Mouse (Mus musculus): ENCODE results near the gene Plcl1.
A peak's percentile ranks its signal among the peaks of the same experiment; 100 is the strongest.

Plcl1 gene

GRCm38 (mm10) chr1:55405272-55406022, at the start of gene Plcl1:
Gene Plcl1 (plus strand): TSS chr1:55405921.
- peak; percentile 87 for DNase-seq (ENCODE audit: low read depth)

- DNase-seq (ENCODE audit: low read depth): no peak
These were observed 43.1 kb upstream of the Plcl1 start for GRCm38 (mm10) chr1:55362634-55363033.

- DNase-seq (ENCODE audit: low read depth): no peak
These were observed 42.6 kb upstream of the Plcl1 start, which contains the start of gene Boll for GRCm38 (mm10) chr1:55363044-55363565. Gene Boll (minus strand): TSS chr1:55363469.

GRCm38 (mm10) chr1:55363586-55363985, 42.1 kb upstream of the Plcl1 start:
- no peak for DNase-seq (ENCODE audit: low read depth)

- no peak for DNase-seq (ENCODE audit: low read depth)
These were observed 33.1 kb upstream of the Plcl1 start for GRCm38 (mm10) chr1:55372626-55373025.

- no peak for DNase-seq (ENCODE audit: low read depth)
These were observed 25.2 kb upstream of the Plcl1 start for GRCm38 (mm10) chr1:55380527-55380926.

GRCm38 (mm10) chr1:55383114-55383773, 22.5 kb upstream of the Plcl1 start:
- DNase-seq (ENCODE audit: low read depth): peak; percentile 50

- no peak for DNase-seq (ENCODE audit: low read depth)
These were observed 5.8 kb upstream of the Plcl1 start for GRCm38 (mm10) chr1:55399891-55400290.

- DNase-seq (ENCODE audit: low read depth): peak; percentile 52
These were observed 1.3 kb upstream of the Plcl1 start for GRCm38 (mm10) chr1:55404439-55404838.

GRCm38 (mm10) chr1:55406023-55406413, 297 bp downstream of the Plcl1 start:
- DNase-seq (ENCODE audit: low read depth): peak; percentile 43

GRCm38 (mm10) chr1:55406531-55407375, 1.0 kb downstream of the Plcl1 start:
- no peak for DNase-seq (ENCODE audit: low read depth)

GRCm38 (mm10) chr1:55410670-55411069, 4.9 kb downstream of the Plcl1 start:
- no peak for DNase-seq (ENCODE audit: low read depth)

- DNase-seq (ENCODE audit: low read depth): no peak
These were observed 5.4 kb downstream of the Plcl1 start for GRCm38 (mm10) chr1:55411079-55411478.

GRCm38 (mm10) chr1:55412569-55412968, 6.8 kb downstream of the Plcl1 start:
- DNase-seq (ENCODE audit: low read depth): no peak

- no peak for DNase-seq (ENCODE audit: low read depth)
These were observed 7.8 kb downstream of the Plcl1 start for GRCm38 (mm10) chr1:55413534-55413933.

- no peak for DNase-seq (ENCODE audit: low read depth)
These were observed 13.2 kb downstream of the Plcl1 start for GRCm38 (mm10) chr1:55418968-55419367.

GRCm38 (mm10) chr1:55427607-55428006, 21.9 kb downstream of the Plcl1 start:
- no peak for DNase-seq (ENCODE audit: low read depth)

GRCm38 (mm10) chr1:55429051-55429450, 23.3 kb downstream of the Plcl1 start:
- no peak for DNase-seq (ENCODE audit: low read depth)

GRCm38 (mm10) chr1:55429708-55430107, 24.0 kb downstream of the Plcl1 start:
- no peak for DNase-seq (ENCODE audit: low read depth)

GRCm38 (mm10) chr1:55430587-55430986, 24.9 kb downstream of the Plcl1 start:
- DNase-seq (ENCODE audit: low read depth): no peak

- no peak for DNase-seq (ENCODE audit: low read depth)
These were observed 30.9 kb downstream of the Plcl1 start for GRCm38 (mm10) chr1:55436589-55436988.

- no peak for DNase-seq (ENCODE audit: low read depth)
These were observed 31.4 kb downstream of the Plcl1 start for GRCm38 (mm10) chr1:55437095-55437494.

All from fibroblast of lung, adult 2 months (primary cell).